Mouse (Mus musculus) WW6 (cell line): ENCODE measurements around the gene Gm29666.
A peak's percentile ranks its signal among the peaks of the same experiment; 100 is the strongest.

Source experiments
- DNase-seq: peaks from one replicate; pipeline ENCODE4 v3.0.0-alpha.2; 2013; ENCODE audit warnings: low read depth, low spot score

Gm29666 gene

GRCm38 (mm10) chr15:84919938-84920337, at the start of gene Gm29666:
Gm29666 (minus strand) TSS chr15:84920038.
- no peak for DNase-seq

- DNase-seq = no peak
Measured at GRCm38 (mm10) chr15:84968534-84968933, 48.7 kb upstream of the Gm29666 start.

GRCm38 (mm10) chr15:84965575-84966360, 45.9 kb upstream of the Gm29666 start:
- no peak for DNase-seq

GRCm38 (mm10) chr15:84964771-84965170, 44.9 kb upstream of the Gm29666 start:
- no peak for DNase-seq

GRCm38 (mm10) chr15:84962518-84962917, 42.7 kb upstream of the Gm29666 start:
- DNase-seq = no peak

GRCm38 (mm10) chr15:84960692-84961091, 40.9 kb upstream of the Gm29666 start:
- DNase-seq = no peak

GRCm38 (mm10) chr15:84959891-84960290, 40.1 kb upstream of the Gm29666 start:
- DNase-seq = no peak

- DNase-seq = no peak
Measured at GRCm38 (mm10) chr15:84958331-84958730, 38.5 kb upstream of the Gm29666 start.

- DNase-seq = no peak
Measured at GRCm38 (mm10) chr15:84957851-84958250, 38.0 kb upstream of the Gm29666 start.

- DNase-seq = no peak
Measured at GRCm38 (mm10) chr15:84953259-84953658, 33.4 kb upstream of the Gm29666 start.

GRCm38 (mm10) chr15:84950053-84950452, 30.2 kb upstream of the Gm29666 start:
- no peak for DNase-seq

GRCm38 (mm10) chr15:84948990-84949389, 29.2 kb upstream of the Gm29666 start:
- DNase-seq = no peak

GRCm38 (mm10) chr15:84944319-84944718, 24.5 kb upstream of the Gm29666 start:
- no peak for DNase-seq

GRCm38 (mm10) chr15:84942647-84943285, 22.9 kb upstream of the Gm29666 start:
- DNase-seq = no peak

- no peak for DNase-seq
Measured at GRCm38 (mm10) chr15:84940102-84940501, 20.3 kb upstream of the Gm29666 start.

GRCm38 (mm10) chr15:84934901-84935300, 15.1 kb upstream of the Gm29666 start:
- no peak for DNase-seq

GRCm38 (mm10) chr15:84932351-84932750, 12.5 kb upstream of the Gm29666 start:
- no peak for DNase-seq

- DNase-seq = no peak
Measured at GRCm38 (mm10) chr15:84925495-84926018, 5.7 kb upstream of the Gm29666 start.

GRCm38 (mm10) chr15:84924781-84925315, 5.0 kb upstream of the Gm29666 start:
- peak; percentile 24 for DNase-seq

GRCm38 (mm10) chr15:84923508-84924181, 3.8 kb upstream of the Gm29666 start:
- DNase-seq = no peak

GRCm38 (mm10) chr15:84922884-84923507, 3.2 kb upstream of the Gm29666 start, which contains the start of gene Nup50:
Nup50 (plus strand) TSS chr15:84923411.
- DNase-seq = peak; percentile 98
